Mouse (Mus musculus): ENCODE measurements at regions not wholly inside any gene's neighbourhood (a gene's known extent, or its start where the extent isn't known, plus 50 kb on each side); places are given as distances from the start of the nearest gene placed in this dataset.
"Not testable (repeated sequence)": the region's sequence is repeated elsewhere in the genome, so short reads cannot be mapped to it uniquely, and the experiment has no call there.

DNA sequence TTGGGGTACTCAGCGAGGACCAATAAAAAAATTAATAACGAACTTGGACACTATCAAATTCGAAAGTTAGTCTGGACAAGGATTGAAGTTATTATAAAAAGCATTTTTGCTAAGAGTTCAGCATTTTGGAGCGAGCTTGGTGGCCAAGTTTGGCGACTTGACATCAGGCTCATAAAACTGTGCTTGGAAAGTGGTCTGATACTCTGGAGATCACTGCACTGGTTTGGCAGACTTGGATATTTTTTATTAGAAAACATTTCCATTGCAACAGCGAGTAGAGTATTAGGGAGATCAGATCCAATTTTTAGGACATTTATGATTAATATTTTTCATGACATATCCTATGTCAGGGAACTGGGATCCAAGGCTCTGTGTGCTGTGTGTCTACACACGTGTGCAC is 153.7 kb upstream of the Intu start:
- WGBS: 84% methylated on average over 7 of the region's 7 CpGs

DNA sequence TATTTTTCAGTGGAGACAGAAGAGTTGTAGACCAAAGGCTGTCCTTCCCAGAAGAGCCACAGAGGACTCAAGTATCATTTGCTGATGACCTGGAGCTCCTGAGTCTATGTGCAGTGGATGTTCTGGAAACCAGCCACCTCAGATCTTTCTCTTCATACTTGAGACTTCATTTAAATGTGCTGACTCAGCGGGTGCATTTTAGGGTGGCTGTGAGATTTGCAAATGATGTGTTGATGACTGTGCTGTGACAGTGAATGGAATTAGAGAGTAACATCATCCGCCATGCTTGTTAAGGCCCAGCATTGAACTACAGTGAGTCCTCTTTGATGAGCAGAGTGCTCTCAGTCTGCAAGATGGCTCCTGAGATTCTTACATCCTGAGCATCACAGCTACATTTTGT is 152.0 kb upstream of the Intu start:
- no peak overlapping the region for H3K27ac ChIP-seq (replicated peaks)
- H3K4me3 ChIP-seq (replicated peaks): no peak overlapping the region
- H3K9me3 ChIP-seq (replicated peaks): no peaks in the 10 kb centered on the region
- no peaks in the 10 kb centered on the region for H3K36me3 ChIP-seq
- H3K4me2 ChIP-seq: no peak overlapping the region
- no peak for ATAC-seq (ENCODE audit: low FRiP score)
- 96% methylated on average over 2 of the region's 2 CpGs for WGBS
- H3K9ac ChIP-seq (replicated peaks): no peak overlapping the region
- no peaks in the 10 kb centered on the region for H3K4me1 ChIP-seq
- H3K27me3 ChIP-seq (replicated peaks): no peaks in the 10 kb centered on the region

More for the DNA sequence above, 153.7 kb upstream of the Intu start:
- H3K4me2 ChIP-seq: no peak overlapping the region
- no peak for ATAC-seq (ENCODE audit: low FRiP score)
- H3K4me3 ChIP-seq (replicated peaks): no peak overlapping the region
- no peak overlapping the region for H3K9ac ChIP-seq (replicated peaks)
- no peaks in the 10 kb centered on the region for H3K27me3 ChIP-seq (replicated peaks)
- no peak overlapping the region for H3K27ac ChIP-seq (replicated peaks)
- H3K4me1 ChIP-seq: no peaks in the 10 kb centered on the region
- H3K9me3 ChIP-seq (replicated peaks): no peaks in the 10 kb centered on the region
- no peaks in the 10 kb centered on the region for H3K36me3 ChIP-seq

DNA sequence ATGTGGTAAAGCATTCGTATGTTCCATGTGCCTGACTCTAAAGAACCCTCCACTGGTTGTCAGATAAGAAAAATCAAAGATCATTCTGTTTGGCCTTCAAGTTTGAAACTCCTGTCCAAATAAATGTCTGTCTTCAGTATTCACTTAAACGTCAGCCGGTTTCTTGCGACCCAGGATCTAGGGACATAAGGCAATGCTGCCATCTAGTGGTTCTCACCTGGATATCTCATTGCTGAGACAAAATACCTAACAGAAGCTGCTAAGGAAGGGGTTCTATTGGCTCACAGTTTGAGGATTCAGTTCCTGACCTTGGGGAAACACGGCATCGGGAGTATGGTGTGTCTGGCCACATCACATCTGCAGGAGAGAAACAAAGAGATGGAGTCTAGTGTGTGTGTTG is 139.5 kb upstream of the Intu start:
- no peak for ATAC-seq (ENCODE audit: low FRiP score)
- Histone ChIP-seq H3K9ac (replicated peaks) (no peak overlapping the region), H3K9me3 (replicated peaks) (no peaks in the 10 kb centered on the region), H3K4me2 (no peak overlapping the region), H3K27me3 (replicated peaks) (no peaks in the 10 kb centered on the region), H3K4me1 (0 out of 2 replicates have a peak, but pooled peaks cover 5% of the 10 kb centered on the region), H3K36me3 (no peaks in the 10 kb centered on the region), H3K4me3 (replicated peaks) (no peak overlapping the region), H3K27ac (replicated peaks) (no peak overlapping the region)
- WGBS: 43% methylated on average over 6 of the region's 6 CpGs

DNA sequence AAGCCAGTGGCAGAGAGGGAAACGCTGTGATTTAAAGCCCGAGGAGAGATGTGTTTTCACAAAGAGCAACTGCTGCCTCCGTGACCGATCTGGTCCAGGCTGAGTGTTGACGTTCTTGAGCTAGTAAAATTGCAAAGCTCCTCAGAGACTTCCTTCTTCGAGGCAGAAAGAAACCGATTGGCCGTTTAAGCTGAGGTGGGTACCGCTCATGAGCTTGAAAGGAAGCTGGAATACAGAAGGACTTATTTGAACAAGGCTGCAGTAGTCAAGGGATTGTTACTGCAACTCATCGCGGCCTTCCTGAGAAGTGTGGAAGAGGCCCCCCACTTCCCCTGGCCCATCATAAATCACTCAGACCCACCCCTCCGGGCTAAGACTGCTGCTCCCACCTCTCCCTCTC is 132.9 kb upstream of the Intu start:
- no peak overlapping the region for H3K27ac ChIP-seq (replicated peaks)
- H3K36me3 ChIP-seq: no peaks in the 10 kb centered on the region
- H3K4me2 ChIP-seq: peak overlapping the region; percentile 42
- no peak; the same call in 1 of the 2 replicates for ATAC-seq (ENCODE audit: low FRiP score)
- no peak overlapping the region for H3K4me3 ChIP-seq (replicated peaks)
- H3K27me3 ChIP-seq (replicated peaks): no peaks in the 10 kb centered on the region
- no peak overlapping the region for H3K9ac ChIP-seq (replicated peaks)
- WGBS: 27% methylated on average over 12 of the region's 12 CpGs
- no peaks in the 10 kb centered on the region for H3K9me3 ChIP-seq (replicated peaks)
- H3K4me1 ChIP-seq: peaks cover 13% of the 10 kb centered on the region; the same call in 1 of the 2 replicates

DNA sequence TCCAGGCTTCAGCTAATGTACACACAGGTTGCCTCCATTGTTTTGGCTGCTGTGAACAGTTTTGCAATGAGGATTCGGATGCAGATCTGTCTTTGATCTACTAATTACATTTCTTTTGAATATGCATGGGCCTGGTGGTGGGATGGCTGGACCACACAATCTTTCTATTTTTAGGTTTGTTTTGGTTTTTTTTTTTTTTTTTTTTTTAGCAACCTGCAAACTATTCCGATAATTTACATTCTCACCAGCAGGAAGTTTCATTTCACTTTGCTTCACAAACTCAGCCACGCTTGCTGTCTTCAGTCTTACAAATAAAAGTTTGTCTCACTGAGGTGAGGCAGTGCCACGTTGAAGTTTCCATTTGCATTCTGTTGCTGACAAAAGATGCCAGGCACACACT is 127.7 kb upstream of the Intu start:
- H3K27ac ChIP-seq (replicated peaks): no peak overlapping the region
- ATAC-seq (ENCODE audit: low FRiP score): no peak
- H3K9me3 ChIP-seq (replicated peaks): no peaks in the 10 kb centered on the region
- no peak overlapping the region for H3K4me2 ChIP-seq
- no peaks in the 10 kb centered on the region for H3K27me3 ChIP-seq (replicated peaks)
- no peak overlapping the region for H3K4me3 ChIP-seq (replicated peaks)
- H3K9ac ChIP-seq (replicated peaks): no peak overlapping the region
- H3K4me1 ChIP-seq: peaks cover under 1% of the 10 kb centered on the region; the same call in 1 of the 2 replicates
- H3K36me3 ChIP-seq: no peaks in the 10 kb centered on the region
- WGBS: 78% methylated on average over 4 of the region's 4 CpGs

DNA sequence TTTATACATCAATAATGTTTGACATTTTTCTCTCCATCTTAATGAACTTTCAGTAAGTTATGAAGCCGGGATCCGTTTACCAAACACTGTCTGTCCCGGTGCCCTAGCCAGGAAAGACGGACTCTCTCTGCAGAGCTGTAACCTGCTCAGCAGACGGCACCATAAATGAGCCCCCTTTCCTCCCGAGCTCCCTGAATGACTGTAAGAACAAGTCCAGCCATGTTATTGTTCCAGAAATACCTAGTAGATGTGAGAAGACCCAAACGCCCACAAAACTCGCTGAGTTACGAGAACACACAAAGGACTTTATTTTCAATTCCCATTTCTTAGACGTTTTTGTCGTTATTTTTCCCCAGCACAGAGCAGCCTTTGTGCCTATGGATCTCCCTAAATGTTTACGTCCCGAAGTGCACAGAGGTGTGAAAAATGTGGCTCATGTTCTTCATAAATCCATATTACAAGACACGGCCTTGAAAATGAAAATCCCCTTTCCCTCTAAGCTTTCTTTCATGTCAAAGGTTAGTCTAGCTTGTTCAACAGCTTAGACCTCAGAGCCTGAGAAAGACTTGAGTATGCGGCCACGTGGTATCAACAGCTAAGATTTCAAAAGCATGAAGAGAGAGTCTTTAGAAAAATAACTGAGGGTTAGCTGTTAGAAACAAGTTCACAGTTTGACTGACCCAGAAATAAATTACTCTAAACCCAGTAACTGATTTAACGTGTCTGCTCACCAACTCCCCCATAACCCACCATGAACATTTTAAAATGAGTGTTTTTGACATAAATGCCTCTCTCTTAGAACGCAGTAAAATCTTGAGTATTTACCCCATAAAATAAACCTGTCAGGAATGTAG is 125.8 kb upstream of the Intu start:
- no peak for ATAC-seq (ENCODE audit: low FRiP score)
- no peaks in the 10 kb centered on the region for H3K36me3 ChIP-seq
- WGBS: 78% methylated on average over 18 of the region's 18 CpGs

DNA sequence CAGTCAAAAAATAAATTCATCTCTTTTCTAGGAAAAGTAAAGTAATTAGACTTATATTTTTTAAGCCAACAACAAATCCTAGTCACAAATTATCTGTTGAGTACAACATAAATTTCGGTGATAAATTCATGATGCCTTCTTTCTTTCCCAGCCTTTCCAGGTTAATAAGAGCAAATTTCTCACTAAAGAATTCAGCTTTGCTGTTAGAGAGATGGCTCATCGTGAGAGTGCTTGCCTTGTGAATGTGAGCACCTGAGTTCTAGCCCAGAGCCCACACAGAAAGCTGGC is 125.2 kb upstream of the Intu start:
- Histone ChIP-seq H3K36me3 (no peaks in the 10 kb centered on the region), H3K4me1 (no peaks in the 10 kb centered on the region), H3K27me3 (replicated peaks) (no peaks in the 10 kb centered on the region), H3K9me3 (replicated peaks) (no peaks in the 10 kb centered on the region), H3K9ac (replicated peaks) (no peak overlapping the region), H3K4me2 (no peak overlapping the region), H3K27ac (replicated peaks) (no peak overlapping the region), H3K4me3 (replicated peaks) (no peak overlapping the region)
- ATAC-seq (ENCODE audit: low FRiP score): no peak
- 92% methylated on average over 2 of the region's 2 CpGs for WGBS

More for the DNA sequence above, 125.8 kb upstream of the Intu start:
- Histone ChIP-seq H3K4me3 (replicated peaks) (no peak overlapping the region), H3K4me1 (no peaks in the 10 kb centered on the region), H3K9me3 (replicated peaks) (no peaks in the 10 kb centered on the region), H3K9ac (replicated peaks) (no peak overlapping the region), H3K4me2 (no peak overlapping the region), H3K27ac (replicated peaks) (no peak overlapping the region), H3K27me3 (replicated peaks) (no peaks in the 10 kb centered on the region)

DNA sequence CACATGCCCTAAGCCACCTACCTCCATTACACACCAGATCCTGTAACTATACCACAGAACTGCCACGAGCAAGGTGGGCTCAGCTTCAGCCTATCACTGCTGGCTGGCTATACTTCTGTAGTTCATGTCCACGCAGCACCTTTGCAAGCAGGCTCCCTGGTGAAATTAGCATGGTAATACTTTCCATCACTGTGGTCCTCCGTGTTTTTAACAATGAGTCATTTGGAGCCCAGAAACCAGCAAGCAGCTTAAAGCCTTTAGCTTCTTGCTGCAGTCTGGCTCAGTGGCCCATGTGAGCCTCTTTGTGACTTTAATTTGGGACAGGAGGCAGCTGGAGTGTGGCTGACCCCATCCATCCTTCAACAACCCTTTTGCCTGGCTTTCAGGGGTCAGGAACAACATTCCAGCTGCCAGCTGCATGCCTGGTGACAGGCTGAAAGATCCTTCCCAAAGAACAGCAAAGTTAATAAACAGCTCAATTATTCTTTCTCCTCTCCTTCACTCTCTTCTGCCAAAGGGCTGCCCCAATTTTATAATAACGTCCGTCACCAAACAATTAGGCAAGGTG is 122.1 kb upstream of the Intu start:
- ATAC-seq (ENCODE audit: low FRiP score): no peak
- Histone ChIP-seq H3K4me2 (no peak overlapping the region), H3K36me3 (no peaks in the 10 kb centered on the region), H3K9me3 (replicated peaks) (no peaks in the 10 kb centered on the region), H3K27ac (replicated peaks) (no peak overlapping the region), H3K9ac (replicated peaks) (no peak overlapping the region), H3K27me3 (replicated peaks) (no peaks in the 10 kb centered on the region), H3K4me1 (no peaks in the 10 kb centered on the region), H3K4me3 (replicated peaks) (no peak overlapping the region)
- 34% methylated on average over 5 of the region's 5 CpGs for WGBS

DNA sequence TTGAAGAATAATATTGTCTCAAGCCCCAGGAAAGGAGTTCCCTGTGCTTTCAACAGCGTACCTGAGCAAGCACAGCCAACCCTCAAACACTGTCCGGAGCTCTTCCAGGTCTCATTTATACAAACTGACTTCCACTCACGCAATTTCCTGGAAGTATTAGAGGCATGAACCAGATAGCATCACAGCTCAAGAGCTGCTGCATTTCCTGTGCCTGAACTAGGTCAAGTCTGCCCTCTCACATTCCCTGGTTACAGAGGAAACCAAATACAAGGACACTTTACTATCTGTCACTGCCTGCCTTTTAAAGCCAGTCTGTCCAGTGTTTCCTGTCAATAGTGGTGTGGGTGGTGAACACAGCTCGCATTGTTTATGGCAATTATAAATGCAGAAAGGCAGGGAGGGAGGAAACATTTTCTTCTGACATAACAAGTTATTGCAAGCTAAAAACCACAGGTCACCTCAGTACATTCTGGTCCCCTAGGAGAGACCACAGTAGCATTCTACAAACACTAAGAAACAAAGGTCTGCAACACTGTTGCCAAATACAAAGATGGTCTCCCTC is 120.3 kb upstream of the Intu start:
- ATAC-seq (ENCODE audit: low FRiP score): no peak
- H3K27ac ChIP-seq (replicated peaks): no peak overlapping the region
- 82% methylated on average over 4 of the region's 4 CpGs for WGBS
- H3K27me3 ChIP-seq (replicated peaks): no peaks in the 10 kb centered on the region
- no peak overlapping the region for H3K4me3 ChIP-seq (replicated peaks)
- H3K9ac ChIP-seq (replicated peaks): no peak overlapping the region
- no peaks in the 10 kb centered on the region for H3K9me3 ChIP-seq (replicated peaks)
- H3K36me3 ChIP-seq: no peaks in the 10 kb centered on the region
- H3K4me2 ChIP-seq: no peak overlapping the region
- no peaks in the 10 kb centered on the region for H3K4me1 ChIP-seq

DNA sequence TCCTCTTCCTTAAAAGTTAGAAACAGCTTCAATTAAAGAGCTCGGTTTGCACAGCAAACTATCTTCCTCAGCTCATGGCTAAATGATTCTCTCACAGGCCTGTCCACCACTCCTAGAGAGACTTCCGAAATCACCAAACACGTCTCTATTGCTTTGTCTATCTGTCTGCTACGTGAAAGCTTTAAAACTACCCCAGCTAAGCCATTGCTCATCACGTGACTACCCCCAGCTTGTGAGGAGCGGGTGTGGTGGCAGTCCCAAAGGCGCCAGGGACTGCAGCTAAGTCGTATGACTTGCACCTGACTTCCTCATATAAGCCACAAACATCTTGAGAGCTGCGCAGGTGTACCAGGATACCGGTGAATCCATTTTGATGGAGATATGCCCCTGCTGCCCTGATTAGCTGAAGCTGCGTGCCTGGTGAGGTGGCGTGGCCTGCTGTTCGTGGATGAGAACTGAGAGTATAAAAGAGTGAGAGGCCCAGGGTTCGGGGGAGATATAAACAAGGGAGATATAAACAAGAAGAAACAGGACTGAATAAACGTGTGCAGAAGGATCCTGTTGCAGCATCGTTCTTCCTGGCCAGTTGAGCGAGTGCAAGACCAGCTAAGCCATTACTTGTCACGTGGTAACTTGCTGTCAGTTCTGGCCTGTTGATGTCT is 105.8 kb upstream of the Intu start:
- H3K9ac ChIP-seq (replicated peaks); H3K27me3 ChIP-seq (replicated peaks); ATAC-seq (ENCODE audit: low FRiP score); H3K4me1 ChIP-seq; H3K9me3 ChIP-seq (replicated peaks); H3K36me3 ChIP-seq; H3K27ac ChIP-seq (replicated peaks); H3K4me3 ChIP-seq (replicated peaks); H3K4me2 ChIP-seq: not testable (repeated sequence)
- WGBS: 75% methylated on average over 18 of the region's 18 CpGs

DNA sequence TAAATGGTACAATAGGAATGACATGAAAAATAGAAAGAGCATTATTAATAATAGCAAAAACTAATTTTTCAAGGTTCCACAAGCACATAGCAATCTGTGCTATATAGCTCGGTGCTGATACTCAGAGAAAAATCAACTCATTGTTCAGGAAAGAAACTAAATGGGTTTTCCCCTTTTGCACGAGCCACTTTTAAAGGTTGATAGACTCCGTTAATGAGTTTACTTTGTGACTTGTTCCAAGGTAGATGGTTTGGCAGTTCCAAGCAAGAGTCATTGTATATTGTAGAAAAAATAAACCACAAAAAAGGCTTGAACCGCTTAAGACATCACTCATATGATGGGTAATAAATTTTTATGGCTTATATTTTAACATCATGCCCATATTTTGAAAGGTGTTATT is 105.0 kb upstream of the Intu start:
- ATAC-seq (ENCODE audit: low FRiP score): no peak
- Histone ChIP-seq H3K36me3 (no peaks in the 10 kb centered on the region), H3K4me3 (replicated peaks) (no peak overlapping the region), H3K4me2 (no peak overlapping the region), H3K9me3 (replicated peaks) (no peaks in the 10 kb centered on the region), H3K27ac (replicated peaks) (no peak overlapping the region), H3K27me3 (replicated peaks) (no peaks in the 10 kb centered on the region), H3K4me1 (no peaks in the 10 kb centered on the region), H3K9ac (replicated peaks) (no peak overlapping the region)
- 80% methylated on average over 4 of the region's 4 CpGs for WGBS

DNA sequence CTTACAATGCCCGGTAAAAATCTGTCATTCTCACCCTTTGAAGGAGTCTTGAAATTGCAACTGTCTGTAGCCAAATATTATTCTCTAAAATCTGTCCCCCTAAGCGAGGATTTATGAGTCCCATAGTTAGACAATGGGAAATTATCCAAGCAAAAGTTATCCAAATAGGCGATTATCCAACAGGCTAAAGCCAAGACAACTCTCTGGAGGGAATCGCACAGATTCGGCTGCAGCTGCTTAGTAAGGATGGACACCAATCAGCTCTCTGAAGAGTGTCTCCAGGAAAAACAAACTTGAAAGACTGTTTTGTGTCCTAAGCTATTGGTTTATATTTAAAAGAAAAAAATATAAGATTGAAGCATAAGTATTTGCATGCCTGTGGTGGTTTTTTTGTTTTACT is 103.1 kb upstream of the Intu start:
- Histone ChIP-seq H3K36me3 (no peaks in the 10 kb centered on the region), H3K4me3 (replicated peaks) (no peak overlapping the region), H3K27me3 (replicated peaks) (no peaks in the 10 kb centered on the region), H3K27ac (replicated peaks) (no peak overlapping the region), H3K9me3 (replicated peaks) (no peaks in the 10 kb centered on the region), H3K4me2 (no peak overlapping the region), H3K9ac (replicated peaks) (no peak overlapping the region), H3K4me1 (no peaks in the 10 kb centered on the region)
- 74% methylated on average over 5 of the region's 5 CpGs for WGBS
- no peak for ATAC-seq (ENCODE audit: low FRiP score)
